Mouse (Mus musculus) left cerebral cortex, adult 9 months (tissue): ENCODE measurements around the gene Psmb9.
"Not testable (repeated sequence)": the region's sequence is repeated elsewhere in the genome, so short reads cannot be mapped to it uniquely, and the experiment has no call there.

Experiments
- DNase-seq, 2 experiments: peaks; one replicate each; pipeline ENCODE4 v3.0.0; 2022; ENCODE audit warnings: low spot score in 2 of 2

The Psmb9 gene

DNA sequence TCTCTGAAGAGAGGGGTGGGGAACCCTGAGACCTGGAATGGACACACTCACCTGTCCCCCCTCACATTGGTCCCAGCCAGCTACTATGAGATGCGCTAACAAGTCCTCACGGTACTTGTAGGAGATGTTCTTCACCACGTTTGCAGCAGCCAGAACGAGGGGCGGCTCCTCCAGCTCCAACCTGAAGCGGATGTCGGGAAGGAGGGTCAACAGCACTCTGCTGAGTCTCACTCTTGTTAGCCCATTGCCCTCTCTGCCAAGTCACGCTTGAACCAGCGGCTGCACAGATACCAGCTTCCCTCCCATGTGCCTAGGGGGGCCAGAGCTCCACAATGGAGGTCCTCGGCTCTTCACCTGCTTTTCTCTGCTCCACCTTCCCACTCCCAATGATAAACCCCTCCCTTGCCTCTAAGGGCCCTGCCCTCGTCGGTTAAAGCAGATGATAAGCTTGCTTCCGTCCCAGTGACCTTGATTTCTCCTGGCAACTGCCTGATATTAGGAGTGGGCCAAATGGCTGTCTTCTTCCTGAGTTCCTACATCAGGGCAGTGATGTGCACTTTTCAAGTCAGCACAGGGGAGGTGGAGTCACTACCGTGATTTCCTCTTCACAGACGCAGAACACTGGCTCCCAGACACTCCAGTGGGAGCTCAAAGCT is 3.9 kb downstream of the Psmb9 start:
- no peak for DNase-seq

- no peak for DNase-seq
Observed at GRCm38 (mm10) chr17:34179913-34180859, 7.4 kb downstream of the Psmb9 start.

GRCm38 (mm10) chr17:34179019-34179418 is 8.5 kb downstream of the Psmb9 start:
- no peak for DNase-seq

DNA sequence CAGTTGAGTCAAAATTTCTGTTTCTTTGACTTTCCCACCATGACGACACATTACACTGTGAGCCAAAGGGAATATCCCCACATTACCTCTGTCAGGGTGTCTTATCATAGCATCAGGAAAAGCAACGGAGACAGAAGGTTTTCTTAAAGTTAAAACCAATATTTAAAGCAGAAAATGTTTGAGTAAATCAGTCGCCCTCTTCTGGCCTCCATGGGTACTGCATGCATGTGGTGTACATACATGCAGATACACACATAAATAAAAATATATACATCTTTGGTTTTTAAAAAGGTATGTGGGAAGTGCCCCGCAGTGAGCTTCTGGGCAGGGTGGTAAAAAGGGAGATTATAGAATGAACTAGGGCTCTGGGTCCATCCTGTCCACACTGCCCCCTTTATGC is 10.4 kb downstream of the Psmb9 start:
- DNase-seq = no peak

GRCm38 (mm10) chr17:34174075-34174474 is 13.5 kb downstream of the Psmb9 start:
- DNase-seq = no peak

GRCm38 (mm10) chr17:34172528-34172927 is 15.0 kb downstream of the Psmb9 start:
- no peak for DNase-seq

DNA sequence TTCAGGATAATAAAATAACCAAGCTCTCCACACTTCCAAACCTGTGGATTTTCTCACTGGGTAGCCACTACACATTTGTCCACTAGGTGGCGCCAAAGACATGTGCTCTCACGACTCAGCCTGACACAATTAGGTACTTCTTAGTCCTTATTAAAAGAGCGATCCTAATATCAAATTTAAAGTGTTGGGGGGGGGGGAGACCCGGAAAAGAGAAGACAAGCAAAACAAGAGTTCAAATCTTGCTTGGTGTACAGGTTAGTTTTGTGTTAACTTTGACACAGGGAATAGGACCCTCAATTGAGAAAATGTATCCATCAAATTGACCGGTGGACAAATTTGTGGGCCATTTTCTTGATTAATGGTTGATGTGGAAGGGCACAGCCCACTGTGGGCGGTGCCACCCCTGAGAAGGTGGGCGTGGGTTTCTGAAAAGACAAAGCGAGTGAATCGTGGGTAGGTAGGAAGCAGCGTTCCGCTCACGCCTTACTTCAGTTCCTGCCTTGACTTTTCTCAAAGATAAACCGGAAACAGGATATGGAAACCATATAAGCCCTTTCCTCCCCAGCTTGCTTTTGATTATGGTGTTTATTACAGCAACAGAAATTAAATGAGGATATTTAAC is 16.6 kb downstream of the Psmb9 start:
- DNase-seq = peak; percentile 13 to 87

DNA sequence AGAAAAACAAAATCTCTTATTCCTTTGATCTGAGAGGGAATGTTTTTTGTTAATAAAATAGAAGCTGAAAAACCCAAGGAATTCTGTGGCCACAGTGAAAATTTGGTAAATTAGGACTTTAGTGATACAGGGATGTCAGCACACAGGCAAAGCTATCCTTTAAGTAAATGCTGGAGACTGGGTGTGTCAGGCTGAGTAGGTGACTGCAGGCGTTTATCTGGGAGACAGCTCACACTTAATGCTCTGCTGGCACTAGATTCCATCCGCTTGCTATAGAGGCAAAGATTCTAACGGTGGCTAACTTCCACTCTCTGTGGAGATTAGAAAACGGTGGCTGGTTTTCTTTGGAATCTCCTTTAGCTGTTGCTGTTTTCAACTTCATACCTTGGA is 17.1 kb downstream of the Psmb9 start:
- DNase-seq = no peak

DNA sequence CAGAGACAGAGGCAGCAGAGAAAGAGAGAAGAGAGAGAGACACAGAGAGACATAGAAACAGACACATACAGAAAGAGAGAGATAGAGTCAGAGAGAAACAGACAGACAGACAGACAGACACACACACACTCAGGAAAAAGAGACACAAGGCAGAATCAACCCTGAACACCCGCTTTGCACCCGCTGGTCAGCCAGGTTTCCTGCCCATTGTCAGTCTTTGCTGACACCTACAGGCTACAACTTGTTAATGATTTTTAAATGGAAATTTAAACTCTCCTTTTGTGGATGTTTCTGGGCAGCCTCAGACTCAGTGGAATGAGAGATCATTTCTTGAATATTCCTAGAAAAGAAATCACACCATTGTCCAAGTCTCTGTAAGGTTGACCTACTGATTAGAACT is 18.3 kb downstream of the Psmb9 start:
- peak in 1 of 2 experiments; percentile 26 for DNase-seq

DNA sequence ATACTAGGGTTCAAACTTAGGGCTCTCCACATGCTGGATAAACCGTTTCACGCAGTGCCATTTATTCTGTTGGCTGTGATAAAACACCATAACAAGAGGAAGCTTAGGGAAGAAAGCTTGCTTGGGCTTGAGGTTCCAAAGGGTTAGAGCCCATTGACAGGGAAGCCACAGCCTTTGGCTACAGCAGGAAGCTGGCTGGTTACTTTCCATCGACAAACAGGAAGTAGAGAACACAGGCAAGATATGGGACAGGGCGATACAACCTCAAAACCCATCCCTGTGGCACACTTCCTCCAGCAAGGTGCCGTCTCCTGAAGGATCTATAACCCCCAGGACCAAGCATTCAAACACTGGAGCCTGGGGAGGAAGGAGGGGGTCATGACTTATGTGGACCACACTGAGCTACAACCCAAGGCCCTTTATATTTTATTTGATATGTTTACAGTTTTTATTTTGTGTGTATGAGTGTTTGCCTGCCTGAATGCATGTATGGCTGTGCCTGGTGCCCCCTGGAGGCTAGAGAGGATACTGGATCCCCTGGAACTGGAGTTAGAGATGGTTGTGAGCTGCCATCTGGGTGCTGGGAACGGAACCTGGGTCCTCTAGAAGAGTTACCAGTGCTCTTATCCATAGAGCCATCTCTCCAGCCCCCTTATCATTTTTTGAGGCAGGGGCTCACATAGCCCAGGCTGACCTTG is 22.4 kb downstream of the Psmb9 start:
- DNase-seq = no peak

GRCm38 (mm10) chr17:34164202-34164895 is 23.2 kb downstream of the Psmb9 start:
- no peak for DNase-seq

GRCm38 (mm10) chr17:34155534-34155933 is 32.0 kb downstream of the Psmb9 start:
- no peak for DNase-seq

DNA sequence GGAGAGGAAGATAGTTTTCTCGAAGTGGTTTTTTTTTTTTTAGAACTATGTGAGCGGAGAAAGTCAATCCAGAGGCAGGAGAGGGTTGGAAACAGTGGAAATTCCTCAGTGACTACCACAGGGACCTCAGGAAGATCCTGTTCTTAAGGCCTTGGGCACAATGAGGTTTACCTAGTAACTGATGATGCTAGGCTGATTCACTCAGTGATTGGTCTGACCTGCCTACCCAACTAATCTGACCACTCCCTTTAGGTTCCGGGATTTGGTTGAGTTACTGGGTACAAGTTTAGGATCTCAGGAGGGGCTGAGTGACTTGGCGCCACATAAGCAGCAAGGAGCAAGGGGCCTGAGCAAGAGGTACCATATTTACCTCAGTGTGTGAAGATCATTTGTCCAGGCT is 34.6 kb downstream of the Psmb9 start, which contains the start of gene H2-DMb1:
Gene H2-DMb1, plus strand, starts transcription at position 150 of the 400 bp plus-strand sequence.
- peak in 1 of 2 experiments; percentile 69 for DNase-seq

DNA sequence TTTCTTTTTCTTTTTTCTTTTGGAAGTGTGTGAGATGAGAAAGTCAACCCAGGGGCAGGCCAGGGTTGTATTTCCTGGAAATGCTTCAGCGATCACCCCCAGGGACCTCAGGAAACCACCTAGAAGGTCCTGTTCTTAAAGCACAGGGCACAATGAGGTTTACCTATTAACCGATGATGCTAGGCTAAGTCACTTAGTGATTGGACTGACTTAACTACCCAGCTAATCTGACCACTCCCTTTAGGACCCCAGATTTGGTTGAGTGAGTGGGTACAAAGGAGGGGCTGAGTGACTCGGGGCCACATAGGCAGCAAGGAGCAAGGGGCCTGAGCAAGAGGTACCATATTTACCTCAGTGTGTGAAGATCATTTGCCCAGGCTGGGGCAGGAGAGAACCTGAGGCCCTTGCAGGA is 42.6 kb downstream of the Psmb9 start:
- no peak for DNase-seq

DNA sequence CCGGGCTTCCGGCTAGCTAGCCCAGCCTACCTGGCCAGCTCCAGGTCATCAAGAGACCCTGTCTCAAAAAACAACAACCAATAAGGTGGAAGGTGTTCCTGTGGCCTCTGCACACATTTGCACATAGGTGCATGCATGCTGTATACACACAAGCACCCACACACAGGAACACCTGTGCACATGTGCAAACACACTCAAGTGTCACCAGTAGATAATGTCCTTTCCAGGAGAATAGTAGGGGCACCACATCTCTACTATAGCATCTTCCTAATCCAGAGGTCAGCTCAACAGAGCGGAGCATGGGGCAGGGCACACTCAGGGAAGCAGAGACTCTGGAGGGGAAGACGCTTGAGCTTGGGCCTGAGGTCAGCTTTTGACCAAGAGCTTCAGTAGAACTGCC is 43.3 kb downstream of the Psmb9 start:
- DNase-seq = not testable (repeated sequence)

GRCm38 (mm10) chr17:34143461-34143860 is 44.1 kb downstream of the Psmb9 start:
- no peak for DNase-seq

GRCm38 (mm10) chr17:34143033-34143432 is 44.5 kb downstream of the Psmb9 start, which contains the start of gene H2-DMb2:
TSS of gene H2-DMb2 (plus strand) at chr17:34143307.
- DNase-seq = no peak

DNA sequence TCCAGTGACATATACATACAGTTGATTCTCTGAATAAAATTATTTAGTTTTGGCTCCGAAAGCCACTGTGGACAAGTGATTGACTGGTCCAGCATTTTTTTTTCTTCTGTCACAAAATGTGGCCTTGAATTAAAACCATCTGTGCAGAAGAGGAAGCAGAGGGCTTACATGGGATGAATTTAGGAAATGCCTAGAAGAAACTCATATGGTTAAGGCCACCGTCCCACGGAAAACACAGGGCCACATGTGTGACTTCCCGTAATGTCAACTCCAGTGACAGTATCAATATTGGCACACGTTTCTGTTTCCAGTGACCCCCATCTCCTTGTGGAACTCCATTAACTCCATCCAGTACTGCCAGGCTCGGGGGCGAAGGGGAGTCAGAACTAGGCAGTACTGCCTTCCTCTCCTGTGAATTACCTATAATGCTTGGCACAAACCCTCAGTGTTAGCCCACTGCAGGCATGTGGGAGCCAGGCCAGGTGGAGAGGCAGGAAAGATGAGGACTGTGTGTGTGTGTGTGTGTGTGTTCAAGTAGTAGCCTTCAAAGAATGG is 45.0 kb downstream of the Psmb9 start:
- DNase-seq = no peak

DNA sequence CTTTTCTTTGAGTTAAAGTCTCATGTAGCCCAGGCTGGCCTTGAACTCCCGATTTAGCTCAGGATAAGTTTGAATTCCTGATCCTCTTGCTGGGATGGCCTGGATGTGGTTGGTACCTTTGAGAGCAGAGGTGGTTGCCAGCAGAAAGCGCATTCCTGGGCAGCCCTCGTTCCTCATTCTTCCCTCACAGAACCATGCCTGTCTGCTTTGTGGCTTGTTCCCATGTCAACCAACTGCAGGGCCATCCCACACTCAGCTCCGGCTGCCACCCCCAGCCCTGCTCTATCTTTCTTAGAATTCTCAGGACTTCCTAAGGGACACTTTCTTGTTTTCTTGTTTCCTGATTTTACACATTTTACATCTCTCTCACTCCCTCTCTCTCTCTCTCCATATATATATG is 46.1 kb downstream of the Psmb9 start:
- DNase-seq = peak in 1 of 2 experiments; percentile 58

- DNase-seq = no peak
Observed at GRCm38 (mm10) chr17:34140240-34140639, 47.3 kb downstream of the Psmb9 start.

- no peak for DNase-seq
Observed at GRCm38 (mm10) chr17:34139416-34139815, 48.1 kb downstream of the Psmb9 start.
